Mouse (Mus musculus): ENCODE results near the gene Gm36079.
"Not testable (repeated sequence)": the region's sequence is repeated elsewhere in the genome, so short reads cannot be mapped to it uniquely, and the experiment has no call there.

GRCm38 (mm10) chr13:120024581-120024980 lies 2.2 kb downstream of the Gm36079 start:
- not testable (repeated sequence) for TF ChIP-seq CTCF, EP300 (IDR thresholded peaks at IDR 0.05; ENCODE audit: low read depth)
